Mouse (Mus musculus) left cerebral cortex, postnatal 4 days (tissue): ENCODE measurements at regions not wholly inside any gene's neighbourhood (a gene's known extent, or its start where the extent isn't known, plus 50 kb on each side); places are given as distances from the start of the nearest gene placed in this dataset.

ENCODE experiments used
- DNase-seq: peaks from one replicate; pipeline ENCODE4 v3.0.0-alpha.2; 2022
- intact Hi-C: fragments of 180-260 bp; cut with DNase I; formaldehyde crosslinking; loops from one replicate; pipeline ENCODE4 v1.15.1; 2025

DNA sequence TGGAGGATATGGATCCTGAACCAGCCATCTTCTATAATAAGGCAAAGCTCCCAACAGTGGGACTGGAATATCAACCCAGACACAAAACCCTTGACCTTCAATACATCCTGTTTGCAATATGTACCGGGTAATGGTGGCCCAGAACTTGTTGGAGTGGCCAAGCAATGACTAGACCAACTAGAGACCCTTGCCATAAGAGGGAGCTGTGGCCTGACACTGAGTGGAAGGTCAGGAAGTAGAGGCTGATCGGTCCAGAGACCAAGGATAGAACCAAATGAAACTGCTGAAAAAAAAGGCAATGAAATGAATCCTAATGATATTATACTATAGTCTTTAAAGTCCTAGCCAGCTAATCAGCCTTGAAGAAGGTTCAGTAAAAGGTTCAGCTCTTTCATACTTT, 57.2 kb upstream of the Cav2 start:
- intact Hi-C loops: no loop called here
- no peak for DNase-seq

- no peak for DNase-seq
- intact Hi-C loops: no loop called here
These were observed 56.1 kb upstream of the Cav2 start for GRCm38 (mm10) chr6:17224852-17225251.

DNA sequence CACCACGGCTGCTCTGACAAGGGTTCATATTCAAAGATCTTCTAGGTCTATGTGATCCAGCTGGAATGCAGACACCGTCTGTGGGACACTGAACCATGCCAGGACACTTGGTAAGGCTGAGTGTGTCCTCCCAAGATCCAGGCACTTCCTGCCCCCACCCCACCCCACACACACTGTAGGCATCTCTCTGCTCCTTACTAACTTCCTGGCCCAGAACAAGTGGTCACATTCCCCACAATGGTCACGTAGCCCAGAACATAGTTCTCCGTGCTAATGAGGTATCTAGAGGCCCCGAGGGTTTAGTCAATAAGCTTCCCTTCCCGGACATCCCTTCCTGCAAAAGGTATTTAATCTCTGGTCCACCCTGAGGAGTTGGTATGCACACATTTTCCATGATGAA, 54.5 kb upstream of the Cav2 start:
- intact Hi-C loops: no loop called here
- no peak for DNase-seq
